Mouse (Mus musculus) naive thymus-derived CD4-positive, alpha-beta T cell, adult 2 months (primary cell): ENCODE results near the gene Sp2.

Source experiments
- DNase-seq: peaks from one replicate; pipeline ENCODE4 v3.0.0-alpha.2; 2011; ENCODE audit warnings: low read depth

The Sp2 gene

GRCm38 (mm10) chr11:96995836-96996772 is 13.3 kb upstream of the Sp2 start:
- DNase-seq, result peak; percentile 92

DNA sequence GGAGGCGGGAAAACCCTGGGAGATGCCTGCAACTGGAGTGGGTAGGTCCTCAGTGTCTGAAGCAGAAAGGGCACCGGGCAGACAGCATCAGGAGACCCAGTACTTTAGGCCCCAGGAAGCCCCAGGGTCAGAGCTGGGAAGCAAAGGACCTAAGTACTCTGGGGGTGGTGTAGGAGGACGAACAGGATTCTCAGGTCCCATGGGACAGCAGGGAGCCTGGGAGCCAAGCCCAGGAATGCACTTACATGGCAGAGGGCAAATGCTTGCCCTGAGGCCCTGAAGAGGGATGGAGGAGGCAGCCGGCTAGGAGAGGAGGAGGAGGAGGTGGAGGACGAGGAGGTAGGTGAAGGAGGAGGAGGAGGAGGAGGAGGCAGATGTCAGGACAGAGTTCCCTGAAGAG is 12.3 kb upstream of the Sp2 start:
- DNase-seq, result no peak

DNA sequence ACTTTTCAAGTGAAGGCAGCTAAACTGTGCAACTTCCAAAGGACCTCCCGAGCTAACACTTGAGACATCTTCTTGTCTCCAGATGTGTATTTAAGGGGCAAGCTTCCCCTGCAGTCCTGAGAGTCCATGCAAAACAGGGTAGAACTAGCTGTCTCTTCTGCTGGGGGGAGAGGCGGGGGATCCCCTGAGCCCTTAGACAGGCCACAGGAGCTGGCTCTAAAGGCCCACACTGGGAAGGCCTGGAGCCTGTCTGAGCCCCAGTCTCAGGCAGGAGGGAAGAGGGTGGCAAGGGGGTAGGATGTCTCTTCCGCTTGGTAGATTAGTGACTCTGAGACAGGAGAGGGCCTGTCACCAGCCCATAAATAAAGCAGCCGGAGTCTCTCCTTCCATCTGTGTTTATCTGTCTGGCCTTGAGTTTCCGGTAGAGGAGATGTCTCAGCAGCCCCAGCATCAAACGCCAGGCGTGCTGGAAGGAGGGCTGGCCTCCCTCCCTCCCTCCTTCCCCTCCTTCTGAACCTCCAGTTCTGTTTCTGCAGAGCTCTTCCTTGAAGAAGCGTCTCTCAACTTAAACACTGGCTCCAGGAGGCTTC is 10.1 kb upstream of the Sp2 start:
- DNase-seq, result peak; percentile 79

DNA sequence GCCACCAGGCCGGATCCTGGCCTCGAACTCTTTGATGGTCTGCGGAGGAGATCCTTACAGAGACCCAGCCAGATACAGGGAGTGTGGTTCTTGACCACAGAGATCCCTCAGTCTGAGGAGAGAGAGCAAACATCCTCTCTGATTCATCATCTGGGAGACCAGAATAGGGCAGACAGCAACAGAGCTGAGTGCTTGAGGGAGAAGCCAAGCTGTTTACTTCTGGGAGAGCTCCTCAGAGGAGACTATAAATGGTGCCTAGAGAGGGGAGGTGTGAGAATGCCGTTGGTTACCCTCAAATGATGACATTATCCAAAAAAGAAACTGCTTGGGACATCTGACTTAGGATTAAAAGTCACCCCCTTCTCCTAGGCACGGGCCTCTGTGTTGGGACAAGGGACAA is 8.7 kb upstream of the Sp2 start:
- no peak for DNase-seq

GRCm38 (mm10) chr11:96987873-96988655 is 5.3 kb upstream of the Sp2 start:
- peak; percentile 91 for DNase-seq

DNA sequence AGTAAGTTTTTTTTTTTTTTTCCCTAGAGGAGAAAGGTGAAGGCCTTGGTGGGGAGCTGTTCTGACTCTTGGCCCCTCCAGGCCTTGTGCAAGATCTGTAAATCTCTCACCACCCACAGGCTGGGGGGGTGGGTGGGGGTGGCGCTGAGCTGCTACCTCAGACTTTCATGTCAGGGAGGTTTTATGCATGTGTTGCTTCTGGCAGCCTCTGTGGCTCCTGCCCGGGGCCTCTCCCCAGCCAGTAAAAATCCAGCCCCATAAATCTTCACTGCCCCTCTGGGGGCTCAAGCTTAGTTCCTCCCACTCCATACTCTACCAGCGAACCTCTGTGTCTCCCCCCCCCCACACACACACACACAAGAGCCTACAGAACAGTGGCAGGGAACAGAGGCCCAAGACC is 3.7 kb upstream of the Sp2 start:
- no peak for DNase-seq

DNA sequence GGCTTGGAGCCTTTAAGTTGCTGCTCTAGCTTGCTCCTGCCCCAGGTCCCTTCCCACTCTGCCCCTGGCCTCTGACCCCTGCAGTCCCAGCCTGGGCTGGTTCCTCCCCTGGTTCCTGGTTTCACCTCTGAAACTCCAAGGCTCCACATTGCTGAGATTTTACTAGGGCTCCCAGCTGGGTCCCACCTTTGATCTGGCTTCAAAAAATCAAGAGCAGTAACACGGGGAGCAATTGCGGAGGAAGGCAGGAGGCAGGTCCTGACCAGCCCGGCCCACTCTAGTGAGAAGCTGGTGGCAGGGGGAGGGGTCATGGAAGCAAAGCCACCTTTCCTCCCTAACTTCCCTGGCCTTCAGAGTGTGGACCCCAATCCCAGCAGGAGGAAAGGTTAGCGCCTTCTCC is 2.1 kb upstream of the Sp2 start:
- DNase-seq, result no peak

DNA sequence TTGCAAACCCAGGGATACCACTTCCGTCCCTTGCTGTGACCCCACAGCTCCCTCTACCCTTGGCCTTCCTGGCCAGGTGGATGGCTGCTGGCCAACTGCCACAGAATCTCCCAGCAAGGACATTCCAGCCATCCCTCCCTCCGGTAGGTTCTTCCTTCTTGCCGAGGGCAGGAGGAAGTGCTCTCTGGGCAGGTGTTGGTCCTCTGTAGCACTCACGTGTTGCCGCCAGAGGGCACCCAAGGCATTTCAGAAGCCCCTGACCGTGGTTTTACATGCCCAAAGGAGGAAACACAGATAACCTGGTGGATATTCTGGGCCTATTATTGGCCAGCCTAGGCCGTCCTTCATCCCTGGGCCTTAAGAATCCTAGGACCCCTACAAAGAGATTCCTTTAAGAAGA is 404 bp downstream of the Sp2 start:
- peak; percentile 93 for DNase-seq

DNA sequence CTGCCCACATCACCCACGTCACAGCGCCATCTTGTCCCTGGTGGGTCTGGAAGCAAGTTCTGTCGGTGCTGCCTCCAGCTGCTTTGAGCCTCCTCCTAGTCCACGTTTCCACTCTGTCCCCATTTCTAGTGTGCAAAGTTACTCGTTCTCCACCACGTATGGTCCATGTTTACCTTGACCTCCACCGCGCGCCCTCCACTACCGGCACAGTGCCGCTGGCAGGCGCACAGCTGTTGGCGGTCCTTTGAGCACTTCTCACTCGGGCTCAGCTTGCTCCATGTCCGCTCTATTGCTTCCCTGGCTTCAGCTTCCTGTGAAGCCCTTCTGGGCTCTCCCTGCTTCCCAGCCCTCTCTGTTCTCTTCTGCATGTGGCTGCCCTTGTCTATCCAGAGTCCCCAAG is 1.3 kb downstream of the Sp2 start:
- DNase-seq, result no peak

GRCm38 (mm10) chr11:96980021-96980420 is 2.7 kb downstream of the Sp2 start:
- no peak for DNase-seq

DNA sequence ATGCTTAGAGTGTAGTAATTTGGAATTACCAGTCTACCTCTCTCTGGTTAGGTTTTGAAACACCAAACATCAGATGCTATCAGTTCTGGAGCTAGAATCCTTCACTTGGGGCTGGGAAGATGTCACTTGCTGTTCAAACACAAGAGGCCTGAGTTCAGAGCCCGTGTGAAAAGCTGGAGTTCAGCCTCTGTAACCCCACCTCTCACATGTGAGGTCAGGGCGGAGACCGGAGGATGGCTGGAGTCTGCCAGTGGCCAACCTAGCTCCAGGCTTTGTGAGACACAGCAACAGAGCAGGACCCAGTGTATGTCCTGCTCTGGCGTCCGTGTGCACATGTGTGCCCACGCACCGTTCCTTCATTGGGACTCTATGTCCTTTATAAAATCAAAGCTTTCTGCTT is 3.4 kb downstream of the Sp2 start:
- no peak for DNase-seq

DNA sequence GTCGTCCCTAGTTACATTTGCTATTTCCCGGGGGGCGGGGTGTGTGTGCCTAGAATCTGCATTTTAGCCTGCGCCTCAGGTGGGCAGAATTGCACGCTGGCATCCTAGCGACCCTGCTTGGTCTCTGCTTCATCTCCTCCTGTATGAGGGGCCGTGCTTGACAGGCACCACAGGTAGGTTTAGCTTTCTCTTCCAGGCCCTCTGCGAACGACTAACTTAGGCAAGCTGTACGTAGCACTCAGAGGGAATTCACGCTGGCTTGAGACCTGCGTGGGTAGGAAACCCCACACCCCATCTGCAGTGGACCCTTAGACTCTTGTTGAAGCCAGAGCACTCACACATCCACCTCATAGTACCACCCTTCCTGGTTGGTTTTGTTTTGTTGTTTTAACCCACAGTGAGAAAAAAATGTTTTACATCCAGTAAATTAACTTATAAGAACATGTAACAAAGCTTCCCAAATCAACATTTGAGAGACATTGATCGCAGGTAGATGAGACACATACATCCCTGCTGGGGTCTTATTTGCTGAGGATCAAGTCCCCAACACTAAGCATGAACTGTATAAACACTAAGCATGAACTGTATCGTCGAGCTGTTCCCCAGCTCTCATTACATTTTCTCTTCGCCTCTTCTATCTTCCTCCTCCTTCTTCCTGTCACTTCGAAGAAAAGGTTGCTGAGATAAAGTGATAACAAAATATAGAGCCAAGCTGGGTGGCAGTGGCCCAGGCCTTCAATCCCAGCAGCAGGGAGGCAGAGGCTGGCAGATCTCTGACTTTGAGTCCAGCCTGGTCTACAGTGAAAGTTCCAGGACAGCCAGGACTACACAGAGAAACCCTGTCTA is 4.1 kb downstream of the Sp2 start:
- peak; percentile 58 for DNase-seq

DNA sequence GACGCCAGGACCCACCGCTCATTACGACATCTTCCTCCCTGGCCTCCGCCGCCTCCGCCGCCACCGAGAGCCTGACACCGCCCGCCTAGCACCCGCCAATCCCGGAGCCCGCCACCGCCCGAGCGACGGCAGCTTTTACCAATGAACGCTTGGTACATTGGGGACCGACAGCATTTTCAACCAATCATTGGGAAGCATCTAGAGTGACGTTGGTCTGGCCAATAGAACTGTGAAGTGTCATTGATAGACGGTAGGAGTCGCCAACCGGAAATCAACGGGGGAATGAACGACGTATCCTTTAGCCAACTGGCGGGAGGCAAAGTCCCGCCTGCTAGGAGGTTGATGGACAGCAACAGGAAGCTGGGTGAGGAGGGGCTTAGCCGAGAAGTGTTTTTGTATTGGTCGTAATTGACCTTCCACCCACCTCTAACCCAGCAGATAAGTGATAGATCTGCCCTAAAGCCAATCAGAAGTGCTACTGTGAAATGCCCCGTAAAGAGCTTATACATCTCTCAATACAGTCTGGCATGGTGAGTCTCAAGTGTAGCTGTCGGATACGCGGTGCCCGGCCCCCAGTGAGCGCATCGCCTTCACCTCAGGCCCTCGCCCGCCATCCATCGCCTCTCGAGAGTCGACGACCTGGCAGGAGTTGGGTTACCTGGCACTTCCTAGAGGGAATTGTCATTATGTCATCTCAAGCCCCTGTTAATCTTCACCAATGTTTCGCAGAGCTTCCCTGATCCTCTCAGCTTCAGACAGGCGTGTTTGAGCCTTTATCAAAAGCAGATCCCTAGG is 5.0 kb downstream of the Sp2 start:
- peak; percentile 99 for DNase-seq

DNA sequence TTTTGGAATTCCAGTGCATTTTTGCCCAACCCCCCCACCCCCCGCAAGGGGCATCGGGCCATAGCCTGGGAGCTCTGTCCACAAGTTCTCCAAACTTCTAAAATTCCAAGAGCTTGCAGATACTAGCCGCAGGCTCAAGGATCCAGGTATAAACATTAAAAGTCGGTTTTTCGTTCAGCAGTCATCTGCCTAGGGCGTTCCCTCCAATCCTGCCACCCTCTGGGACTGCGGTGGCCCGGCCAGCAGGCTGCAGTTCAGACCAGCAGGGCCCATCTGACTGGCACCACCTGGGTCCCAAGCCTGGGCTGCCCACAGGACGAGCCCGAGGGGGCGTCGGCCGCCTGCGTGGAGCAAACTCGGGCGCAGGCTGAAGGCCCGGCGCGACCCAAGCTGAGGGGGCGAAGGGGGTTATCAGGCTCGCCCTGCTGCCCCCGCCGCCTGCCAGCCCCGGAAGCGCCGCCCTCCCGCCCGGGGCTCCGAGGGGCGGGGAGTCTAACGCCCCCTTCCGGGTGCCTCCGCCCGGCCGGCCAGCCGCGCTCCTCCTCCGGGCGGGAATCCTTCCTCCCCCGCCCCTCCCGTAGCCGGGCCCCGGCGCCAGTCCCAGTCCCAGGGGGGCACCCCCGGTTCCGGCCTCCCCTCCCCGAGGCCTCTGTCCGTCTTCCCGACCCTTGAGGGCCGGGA is 5.7 kb downstream of the Sp2 start:
- no peak for DNase-seq

DNA sequence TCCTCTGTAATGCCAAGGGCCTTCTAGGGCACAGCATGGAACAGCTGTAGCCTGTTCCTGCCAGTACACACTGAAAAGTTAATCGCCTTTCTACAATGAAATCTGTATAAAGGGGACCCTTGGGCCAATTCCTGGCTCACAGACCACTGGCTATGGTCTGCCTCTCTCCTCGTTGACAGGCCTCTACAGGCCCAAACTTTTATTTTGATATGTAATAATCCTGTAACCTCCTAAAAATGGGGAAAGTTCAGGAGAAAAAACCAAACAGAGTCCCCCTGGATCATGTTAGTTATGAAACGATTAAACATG is 6.4 kb downstream of the Sp2 start:
- no peak for DNase-seq

- DNase-seq, result no peak
Observed at GRCm38 (mm10) chr11:96975511-96976378, 7.0 kb downstream of the Sp2 start.

- no peak for DNase-seq
Observed at GRCm38 (mm10) chr11:96974813-96975212, 7.9 kb downstream of the Sp2 start.

DNA sequence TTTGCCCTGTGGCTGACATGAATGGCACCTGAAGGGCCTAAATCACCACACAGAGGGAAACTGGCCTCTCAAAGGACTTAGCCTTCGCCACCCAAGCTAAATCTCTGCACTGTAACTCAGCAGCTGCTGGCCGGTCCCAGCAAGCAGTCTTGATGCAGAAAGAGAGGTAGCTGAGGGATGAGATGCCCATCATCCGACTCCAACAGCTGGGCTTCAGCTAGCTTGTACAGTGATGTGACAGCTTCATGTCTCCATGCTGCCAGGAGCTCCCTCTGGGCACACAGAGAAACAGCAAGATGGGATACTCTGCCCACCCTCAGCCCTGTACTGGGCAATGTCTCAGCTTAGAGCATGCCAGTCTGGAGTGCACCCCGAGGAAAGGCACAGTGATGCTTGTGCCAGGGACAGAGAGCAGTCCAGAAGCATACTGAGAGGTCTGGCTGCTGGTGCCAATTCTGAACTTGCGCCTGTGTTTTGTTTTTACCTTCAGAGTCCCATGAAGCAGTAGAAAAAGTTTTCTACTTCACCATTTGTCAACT is 9.3 kb downstream of the Sp2 start:
- DNase-seq, result no peak

DNA sequence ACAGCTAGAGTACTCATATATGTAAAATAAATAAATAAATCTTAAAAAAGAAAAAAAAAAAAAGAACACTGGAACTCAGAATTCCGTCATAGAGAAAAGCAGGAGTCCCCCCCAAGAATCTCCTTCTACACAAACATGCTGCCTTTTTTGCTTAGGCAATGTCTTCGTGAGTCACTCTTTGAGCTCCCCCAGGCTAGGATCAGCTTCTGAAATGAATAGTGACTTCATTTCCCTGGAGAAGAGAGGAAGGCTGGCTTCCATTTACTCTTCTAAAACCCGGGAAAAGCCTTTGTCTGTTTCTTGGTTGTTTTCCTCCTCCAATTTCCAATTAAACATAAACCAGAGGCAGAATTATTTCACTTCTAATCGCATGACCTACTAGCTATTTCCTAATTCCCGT is 9.9 kb downstream of the Sp2 start:
- no peak for DNase-seq
